Mouse (Mus musculus) liver, adult (tissue): ENCODE data around the gene Mlx.

Experiments used
- GATA4 ChIP-seq: IDR thresholded peaks from 2 replicates; pipeline ENCODE4 v1.6.1; 2014; ENCODE audit warnings: mild to moderate bottlenecking, low read length; ENCODE audit not compliant: insufficient replicate concordance

Mlx gene

DNA sequence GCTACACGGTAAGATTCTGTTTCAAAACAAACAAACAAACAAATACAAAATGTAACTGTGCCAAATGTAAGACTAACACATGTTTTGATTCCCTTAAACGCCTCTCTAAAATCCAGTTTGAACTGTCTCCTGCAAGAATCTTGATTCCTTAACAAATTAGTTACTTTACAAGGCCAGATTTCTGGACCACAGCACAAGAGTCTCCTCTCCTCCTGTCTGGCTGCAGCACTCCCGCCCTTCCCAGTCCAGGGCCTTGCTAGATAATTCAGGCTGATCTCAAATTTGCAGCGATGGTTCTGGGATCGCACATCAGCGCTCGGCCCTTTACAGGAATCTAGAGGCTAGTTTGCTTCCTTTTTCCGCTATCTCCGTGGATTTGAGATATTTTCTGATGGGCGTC is 5.4 kb upstream of the Mlx start:
- TF ChIP-seq GATA4 = no peak

DNA sequence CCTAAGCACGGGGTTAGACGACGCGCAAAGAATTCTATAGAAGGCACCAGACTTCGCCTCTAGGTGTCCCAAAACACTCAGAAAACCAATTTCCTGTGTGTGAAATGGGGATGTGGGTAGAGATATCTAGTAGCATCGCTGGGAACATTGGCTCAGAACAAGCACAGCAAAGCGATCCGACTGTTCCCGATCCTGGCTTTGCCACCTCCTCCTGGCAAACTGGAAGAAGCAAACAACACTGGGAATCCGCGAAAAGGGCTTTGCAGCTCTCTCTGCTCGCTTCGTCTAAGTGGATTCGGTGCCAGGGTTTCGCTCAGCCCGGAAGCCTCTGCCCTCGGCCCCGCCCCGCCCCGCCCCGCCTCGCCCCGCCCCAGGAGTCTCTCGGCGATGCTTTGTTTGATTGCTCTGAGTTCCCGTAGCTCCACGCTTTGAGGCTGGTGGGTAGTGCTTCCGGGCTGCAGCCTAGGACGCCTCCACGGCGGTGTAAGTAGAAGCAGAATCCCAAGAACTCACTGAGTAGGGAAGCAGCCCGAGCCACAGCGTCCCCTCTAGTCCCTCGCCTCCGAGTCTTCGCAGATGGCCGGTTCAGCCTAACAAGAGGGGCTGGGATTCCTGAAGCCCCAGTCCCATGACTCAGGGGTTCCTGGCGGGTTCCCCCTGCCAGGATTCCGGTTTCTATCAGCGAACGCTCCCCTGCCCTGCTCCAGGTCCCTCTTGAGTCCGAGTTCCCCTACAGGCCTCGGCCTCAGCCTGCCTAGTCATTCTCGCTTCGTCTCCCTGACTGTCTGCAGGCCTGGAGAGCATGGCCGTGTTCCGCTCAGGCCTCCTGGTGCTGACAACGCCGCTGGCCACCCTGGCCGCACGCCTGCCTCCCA is 4.6 kb upstream of the Mlx start, which contains the start of gene Coasy:
Coasy (plus strand) TSS at position 358 of the 875 bp plus-strand sequence.
- no peak for TF ChIP-seq GATA4

DNA sequence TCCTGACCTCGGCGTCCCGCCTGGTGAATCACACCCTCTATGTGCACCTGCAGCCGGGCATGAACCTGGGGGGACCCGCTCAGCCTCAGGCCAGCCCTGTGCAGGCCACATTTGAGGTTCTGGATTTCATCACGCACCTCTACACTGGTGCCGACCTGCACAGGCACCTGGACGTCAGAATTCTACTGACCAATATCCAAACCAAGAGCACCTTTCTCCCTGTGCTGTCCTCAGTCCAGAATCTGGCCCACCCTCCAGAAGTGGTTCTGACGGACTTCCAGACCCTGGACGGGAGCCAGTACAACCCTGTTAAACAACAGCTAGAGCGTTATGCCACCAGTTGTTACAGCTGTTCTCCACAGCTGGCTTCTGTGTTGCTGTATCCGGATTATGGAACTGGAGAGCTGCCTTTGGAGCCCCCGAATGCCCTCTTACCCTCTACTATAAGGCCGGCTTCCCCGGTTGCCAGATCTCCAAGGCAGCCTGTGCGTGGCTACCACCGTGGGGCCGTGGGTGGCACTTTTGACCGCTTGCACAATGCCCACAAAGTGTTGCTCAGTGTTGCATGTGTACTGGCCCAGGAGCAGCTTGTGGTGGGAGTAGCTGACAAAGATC is 3.9 kb upstream of the Mlx start:
- TF ChIP-seq GATA4 = no peak

DNA sequence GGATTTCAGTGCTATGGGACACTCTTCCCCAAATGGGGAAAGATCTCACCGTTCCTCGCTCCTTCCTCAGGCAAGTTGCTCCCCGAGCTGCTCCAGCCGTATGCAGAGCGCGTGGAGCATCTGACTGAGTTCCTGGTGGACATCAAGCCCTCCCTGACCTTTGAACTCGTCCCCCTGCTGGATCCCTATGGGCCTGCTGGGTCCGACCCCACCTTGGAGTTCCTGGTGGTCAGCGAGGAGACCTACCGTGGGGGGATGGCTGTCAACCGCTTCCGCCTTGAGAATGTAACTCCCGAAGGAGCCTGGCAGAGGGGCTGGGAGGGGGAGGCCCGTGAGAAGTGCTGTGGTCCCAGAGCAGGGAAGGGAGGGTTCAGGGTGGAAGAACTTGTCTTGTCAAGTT is 2.8 kb upstream of the Mlx start:
- TF ChIP-seq GATA4 = no peak

DNA sequence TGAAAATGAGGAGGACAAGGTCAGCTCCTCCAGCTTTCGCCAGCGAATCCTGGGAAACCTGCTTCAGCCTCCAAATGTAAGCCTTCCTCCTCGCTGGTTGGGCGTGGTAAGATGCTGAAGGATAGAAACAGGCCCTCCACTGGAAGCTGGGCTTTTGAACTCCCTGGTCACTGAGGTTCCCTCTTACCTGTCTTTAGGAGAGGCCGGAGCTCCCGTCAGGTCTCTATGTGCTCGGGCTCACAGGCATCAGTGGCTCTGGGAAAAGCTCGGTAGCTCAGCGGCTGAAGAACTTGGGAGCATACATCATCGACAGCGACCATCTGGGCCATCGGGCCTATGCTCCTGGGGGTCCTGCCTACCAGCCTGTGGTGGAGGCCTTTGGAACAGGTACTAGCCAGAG is 2.3 kb upstream of the Mlx start:
- TF ChIP-seq GATA4 = no peak

DNA sequence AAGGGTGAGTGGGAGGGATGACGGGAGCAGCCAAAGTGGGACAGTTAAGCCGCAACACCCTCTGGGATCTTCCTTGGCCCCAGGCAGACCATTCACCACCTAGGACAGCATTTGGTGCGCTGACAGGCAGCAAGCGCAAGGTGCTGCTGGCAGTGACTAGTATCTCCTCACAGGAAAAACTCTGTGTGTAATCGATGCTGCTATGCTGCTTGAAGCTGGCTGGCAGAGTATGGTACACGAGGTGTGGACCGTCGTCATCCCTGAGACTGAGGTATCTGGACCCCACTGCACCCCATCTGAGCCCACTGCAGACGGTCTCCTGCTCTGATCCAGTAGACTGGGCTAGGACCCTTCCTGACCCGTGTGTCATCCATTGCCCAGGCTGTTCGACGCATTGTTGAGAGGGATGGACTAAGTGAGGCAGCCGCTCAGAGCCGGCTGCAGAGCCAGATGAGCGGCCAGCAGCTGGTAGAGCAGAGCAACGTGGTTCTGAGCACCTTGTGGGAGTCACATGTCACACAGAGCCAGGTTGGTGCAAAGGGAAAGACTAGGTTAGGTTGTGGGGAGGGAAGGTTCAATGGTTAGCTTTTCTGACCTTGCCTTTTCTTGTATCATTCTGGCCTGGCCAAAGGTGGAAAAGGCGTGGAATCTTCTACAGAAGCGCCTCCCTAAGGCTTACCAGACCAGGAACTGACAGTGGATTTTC is 1.3 kb upstream of the Mlx start:
- no peak for TF ChIP-seq GATA4

DNA sequence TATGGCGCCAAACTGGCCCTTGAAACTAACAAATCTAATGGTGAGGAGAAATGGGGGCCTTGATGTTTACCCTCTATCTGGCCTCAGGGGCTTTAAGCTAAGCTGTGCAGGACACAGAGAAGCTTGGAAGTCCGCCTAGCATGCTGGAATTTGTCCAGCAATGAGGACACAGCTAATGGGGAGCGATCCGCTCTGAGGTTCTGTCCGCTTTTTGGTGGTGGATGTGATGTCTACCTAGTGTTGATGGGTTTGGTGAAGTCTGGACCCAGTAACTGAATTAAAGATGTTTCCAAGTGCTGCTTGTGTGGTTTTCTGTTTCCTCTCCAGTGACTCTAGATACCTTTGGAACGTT is 778 bp upstream of the Mlx start:
- TF ChIP-seq GATA4 = no peak

DNA sequence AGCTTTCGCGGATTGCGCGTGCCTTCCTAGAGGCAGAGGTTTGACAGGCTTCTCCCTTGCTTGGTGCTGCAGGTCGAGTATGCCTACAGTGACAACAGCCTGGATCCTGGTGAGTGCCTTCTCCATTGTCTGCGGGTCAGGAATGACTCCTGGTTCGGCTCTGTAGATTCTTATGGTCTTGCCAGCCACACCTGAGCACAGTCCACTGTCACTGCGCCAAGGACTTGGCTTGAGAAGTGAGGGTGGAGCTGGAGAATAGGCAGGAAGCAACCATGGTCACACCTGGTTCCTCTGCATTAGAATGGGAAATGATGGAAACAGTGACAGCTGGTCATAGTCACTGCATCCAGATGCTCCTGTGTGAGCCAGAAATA is 592 bp downstream of the Mlx start:
- no peak for TF ChIP-seq GATA4

DNA sequence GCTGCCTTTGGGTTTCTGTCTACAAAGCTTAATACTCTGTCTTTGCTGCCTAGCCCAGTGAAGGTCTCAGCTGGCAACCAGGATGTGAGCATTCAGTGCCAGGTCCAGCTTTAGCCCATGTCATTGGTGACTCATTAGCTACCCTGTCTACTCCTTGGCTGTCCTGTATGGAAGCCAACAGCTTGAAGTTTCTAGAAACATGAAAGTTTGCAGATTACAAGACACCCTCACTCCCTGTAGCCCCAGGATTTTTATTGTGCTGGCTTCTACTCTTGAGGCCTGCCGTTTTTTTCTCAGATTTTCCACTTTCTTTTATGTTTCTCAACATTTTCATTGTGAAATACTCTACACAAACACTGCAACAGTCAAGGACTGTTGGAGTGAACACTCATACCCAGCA is 2.9 kb downstream of the Mlx start:
- TF ChIP-seq GATA4 = no peak

DNA sequence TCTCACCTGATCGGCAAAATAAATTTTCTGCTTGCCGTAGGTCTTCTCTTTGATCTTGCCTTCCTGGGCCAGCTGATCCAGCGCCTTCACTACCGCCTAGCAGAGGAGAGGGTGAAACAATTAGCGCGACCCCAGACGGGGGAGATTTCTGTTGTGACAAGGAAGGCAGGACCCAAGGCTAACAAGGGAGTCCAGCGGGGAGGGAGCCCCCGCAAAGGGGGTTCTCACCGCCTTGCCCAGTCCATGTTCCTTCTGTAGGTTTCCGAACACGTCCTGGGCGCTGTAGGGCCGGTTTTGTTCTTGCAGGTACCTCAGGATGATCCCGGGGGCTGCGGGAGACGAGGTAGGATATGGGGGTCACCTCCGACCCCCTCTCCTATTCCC is 7.8 kb downstream of the Mlx start:
- no peak for TF ChIP-seq GATA4

DNA sequence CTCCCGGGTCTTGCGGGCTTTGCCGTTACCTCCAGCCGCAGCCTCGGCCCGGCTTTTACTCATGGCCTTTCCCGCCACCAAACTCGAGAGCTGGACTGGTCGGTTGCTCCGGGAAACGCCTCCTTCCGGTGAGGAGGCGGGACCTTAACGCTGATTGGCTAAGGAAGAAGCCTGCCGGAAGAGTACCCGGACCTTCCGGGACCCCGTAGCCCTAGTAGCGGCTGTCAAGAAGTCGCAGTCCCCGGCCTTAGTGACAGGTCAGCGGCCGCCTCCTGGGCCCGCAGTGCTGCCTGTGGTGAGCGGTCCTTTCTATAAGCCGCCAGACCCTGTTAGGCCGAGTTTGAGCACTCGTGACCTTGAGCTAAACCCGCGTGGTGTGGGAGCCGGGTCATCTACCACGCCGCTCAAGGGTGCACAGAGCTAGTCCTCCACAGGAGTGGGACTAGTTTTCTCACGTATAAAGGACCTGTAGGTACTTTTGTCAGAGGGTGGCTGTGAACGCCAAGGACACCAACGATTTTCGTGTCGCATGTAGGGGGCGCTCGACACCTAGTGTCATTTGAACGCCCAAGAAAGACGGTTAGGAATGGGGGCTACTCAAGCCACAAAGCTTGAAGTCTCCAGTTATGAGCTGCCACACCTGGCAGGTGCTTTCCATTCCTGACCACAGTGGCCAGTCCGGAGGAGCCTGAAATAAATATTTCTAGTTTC is 8.4 kb downstream of the Mlx start, which contains the start of gene Psmc3ip:
Psmc3ip (minus strand) TSS at position 123 of the 711 bp plus-strand sequence.
- no peak for TF ChIP-seq GATA4

DNA sequence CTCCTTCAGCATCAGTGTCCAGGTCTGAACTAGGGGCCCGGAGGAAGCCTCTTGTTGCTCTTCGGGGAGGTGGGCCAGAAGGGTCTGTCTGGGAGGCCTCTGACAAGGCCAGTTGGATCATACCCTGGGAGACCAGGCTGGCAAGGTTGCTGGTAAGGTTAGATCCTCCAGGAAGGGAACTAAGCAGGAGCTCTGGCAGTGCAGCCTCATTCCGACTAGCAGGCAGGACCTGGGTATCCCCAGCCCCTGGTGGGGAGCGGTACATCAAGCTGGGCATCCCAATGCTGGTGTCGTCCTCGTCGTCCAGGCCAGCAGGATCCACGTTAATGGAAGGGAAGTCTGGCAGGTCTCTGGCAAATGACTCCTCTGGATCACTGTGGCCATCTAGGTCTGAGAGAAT is 11.2 kb downstream of the Mlx start:
- TF ChIP-seq GATA4 = no peak

DNA sequence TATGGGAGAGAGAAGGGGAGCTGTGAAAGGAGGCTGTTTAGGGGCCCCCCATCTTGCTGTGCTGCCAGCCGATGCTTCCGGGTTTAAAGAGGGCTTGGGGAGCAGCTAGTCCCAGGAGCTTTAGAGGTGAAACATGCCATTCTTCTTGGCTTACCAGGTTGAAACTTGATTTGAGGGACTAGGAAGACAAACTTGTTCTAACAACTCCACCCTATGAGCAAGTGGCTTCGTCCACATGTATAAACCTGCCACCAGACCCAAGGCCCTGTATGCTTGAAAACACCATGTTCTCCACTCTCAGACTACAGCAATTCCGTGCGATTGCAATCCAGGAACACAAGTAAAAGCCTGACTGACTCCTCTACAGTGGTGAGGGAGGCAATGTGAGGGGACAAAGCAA is 15.9 kb downstream of the Mlx start:
- TF ChIP-seq GATA4 = no peak

DNA sequence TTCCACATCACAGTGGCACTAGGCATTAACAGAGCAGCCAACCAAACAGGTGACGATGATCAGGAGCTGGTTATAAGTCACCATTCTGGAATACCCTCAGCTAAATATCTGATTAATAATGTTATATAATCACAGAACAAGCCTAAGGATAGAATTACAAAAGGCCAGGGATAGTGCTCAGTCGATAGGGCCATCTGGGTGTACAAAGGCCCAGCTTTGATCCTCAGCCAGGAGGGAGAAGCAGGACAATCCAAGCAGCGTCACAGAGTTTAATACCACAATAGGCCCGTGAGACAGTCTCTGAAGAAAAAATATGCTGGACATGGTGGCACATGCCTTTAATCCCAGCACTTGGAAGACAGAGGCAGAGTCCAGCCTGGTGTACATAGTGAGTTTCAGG is 22.3 kb downstream of the Mlx start:
- no peak for TF ChIP-seq GATA4

DNA sequence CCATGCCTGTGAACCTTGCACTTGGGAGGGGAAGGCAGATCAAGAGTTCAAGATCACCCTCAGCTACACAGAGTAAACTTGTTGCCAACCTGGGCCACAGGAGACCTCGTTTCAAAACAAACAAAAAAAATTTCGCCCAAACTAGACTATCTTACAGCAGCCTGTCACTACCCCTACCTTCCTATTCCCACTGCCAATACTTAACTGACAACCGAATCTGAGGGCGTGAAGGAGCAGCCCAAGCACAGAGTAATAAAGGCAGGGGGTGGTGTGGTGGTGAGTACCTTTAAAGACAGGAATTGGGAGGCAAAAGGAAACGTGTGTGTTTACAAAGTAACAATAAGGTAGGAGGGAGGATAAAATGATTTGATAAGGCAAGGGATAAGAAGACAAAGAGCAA is 23.6 kb downstream of the Mlx start:
- TF ChIP-seq GATA4 = no peak
